Comparison of ENCODE assay signal across 8 mouse cellular contexts in the genomic region with DNA sequence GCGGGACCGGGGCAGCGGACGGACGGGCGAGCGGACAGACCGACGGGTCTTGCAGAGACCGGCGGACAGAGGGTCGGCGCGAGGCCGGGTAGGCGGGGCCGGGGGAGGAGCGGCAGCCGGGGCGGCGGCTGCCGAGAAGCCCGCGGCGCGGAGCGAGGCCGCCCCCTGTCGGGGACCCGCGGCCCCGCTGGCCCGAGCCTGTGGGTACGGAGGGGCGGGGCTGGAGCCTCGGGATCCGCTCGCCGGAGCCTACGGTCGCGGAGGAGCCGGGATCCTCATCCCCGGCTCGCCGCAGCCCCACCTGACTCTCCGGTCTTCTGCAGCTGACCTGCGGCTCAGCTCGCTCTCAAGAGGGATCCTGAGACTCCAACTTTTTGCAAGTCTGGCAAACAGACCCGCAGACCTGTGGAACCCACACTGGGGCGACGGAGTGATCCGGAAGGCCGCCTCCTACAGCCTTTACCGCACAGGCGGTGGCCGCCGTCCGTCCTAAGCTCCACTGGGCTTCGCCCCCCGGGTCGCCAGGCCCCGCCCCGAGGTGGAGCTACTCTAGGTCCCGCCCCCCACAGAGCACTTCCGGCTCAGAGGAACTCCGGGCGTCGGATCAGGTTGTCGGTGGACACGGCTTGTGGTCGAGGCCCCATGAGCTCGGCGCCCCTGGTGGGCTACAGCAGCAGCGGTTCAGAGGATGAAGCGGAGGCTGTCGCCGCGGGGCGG. TPM values are rescaled to one million over a fixed set of nuclear protein-coding genes. Genes with fewer than 3 reads are reported as not detected.
DNase-seq lines count a peak whose midpoint lies in the region; ATAC-seq and TF ChIP-seq lines count a peak whose summit lies in the region.

A gene (minus strand): TSS at position 231 of the 717 bp plus-strand sequence.
A gene (plus strand): TSS at position 565 of the 717 bp plus-strand sequence.

- DNase-seq in MEL (ENCODE audit: low read depth, low spot score): peak; percentile 94
- DNase-seq in cerebellum, adult 2 months: peak; percentile 90 to 93
- peak; percentile 94 for DNase-seq in forelimb bud, embryonic 11.5 days (ENCODE audit: low read depth, low spot score)
- DNase-seq in hindbrain, embryonic 10.5 days (ENCODE audit: low spot score): peak; percentile 97
- DNase-seq in layer of hippocampus, adult 9-11 months: peak; percentile 93
- peak; percentile 96 for DNase-seq in lung, postnatal 0 days (ENCODE audit: low spot score)
- DNase-seq in ovary, postnatal 14 days (ENCODE audit: low spot score): peak; percentile 97
- peak; percentile 96 for DNase-seq in thymus, postnatal 14 days

- no peaks in the 10 kb centered on the region for H3K27me3 ChIP-seq in MEL (ENCODE audit: control insufficient read depth in 1 of 2, insufficient read depth in 2 of 2, low read length in 2 of 2)
- no peaks in the 10 kb centered on the region for H3K27me3 ChIP-seq in cerebellum, adult 2 months (ENCODE audit: control insufficient read depth, insufficient read depth, low read length)
- no peaks in the 10 kb centered on the region for H3K27me3 ChIP-seq in hindbrain, embryonic 10.5 days (ENCODE audit: insufficient read depth, poor library complexity, severe bottlenecking)
- no peaks in the 10 kb centered on the region for H3K27me3 ChIP-seq in lung, postnatal 0 days (replicated peaks; ENCODE audit: insufficient read depth, low read length)

- peak within 1 kb of the TSS; percentile 85 for H3K4me2 ChIP-seq in lung, postnatal 0 days (replicated peaks; ENCODE audit: low read depth, low read length)

- H3K27ac ChIP-seq in MEL (ENCODE audit: control insufficient read depth, low read depth, low read length): peak within 1 kb of the TSS; percentile 76
- peak within 1 kb of the TSS; percentile 92 for H3K27ac ChIP-seq in cerebellum, adult 2 months (ENCODE audit: insufficient read depth, low read length)
- H3K27ac ChIP-seq in hindbrain, embryonic 10.5 days: peak within 1 kb of the TSS; percentile 94
- peak within 1 kb of the TSS; percentile 96 for H3K27ac ChIP-seq in lung, postnatal 0 days (ENCODE audit: low read length)

- TF ChIP-seq POLR2A in MEL (IDR thresholded peaks at IDR 0.05; ENCODE audit: control insufficient read depth in 1 of 2, insufficient read depth in 1 of 2, low read depth in 1 of 2, low read length in 2 of 2, poor library complexity in 1 of 2): peak; percentile 43 to 85
- TF ChIP-seq POLR2A in cerebellum, adult 2 months (IDR thresholded peaks at IDR 0.05; ENCODE audit: borderline replicate concordance, insufficient read depth, low read length): peak; percentile 58; the same call in 1 of the 2 replicates

- no peaks in the 10 kb centered on the region for H3K9me3 ChIP-seq in MEL (replicated peaks; ENCODE audit: insufficient read depth, low read length)
- H3K9me3 ChIP-seq in hindbrain, embryonic 10.5 days: no peaks in the 10 kb centered on the region
- no peaks in the 10 kb centered on the region for H3K9me3 ChIP-seq in lung, postnatal 0 days (ENCODE audit: low read length)

- peak within 1 kb of the TSS; percentile 83 for H3K9ac ChIP-seq in MEL (ENCODE audit: control insufficient read depth, low read depth, low read length, poor library complexity, severe bottlenecking)
- H3K9ac ChIP-seq in lung, postnatal 0 days (replicated peaks; ENCODE audit: low read depth): peak within 1 kb of the TSS; percentile 86

- H3K36me3 ChIP-seq in MEL (ENCODE audit: control insufficient read depth in 1 of 2, insufficient read depth in 2 of 2, low read length in 2 of 2): peaks cover 0 to 9% of the 10 kb centered on the region in 2 experiments; a peak in 3 of 4 replicates
- H3K36me3 ChIP-seq in hindbrain, embryonic 10.5 days: peaks cover 51% of the 10 kb centered on the region
- H3K36me3 ChIP-seq in lung, postnatal 0 days (ENCODE audit: insufficient read depth, low read length): peaks cover 16% of the 10 kb centered on the region

- H3K79me2 ChIP-seq in MEL (ENCODE audit: control insufficient read depth, insufficient read depth, low read length, poor library complexity): peaks cover 7% of the 10 kb centered on the region; the same call in 1 of the 2 replicates

- peak; percentile 95 for ATAC-seq in lung, postnatal 0 days

- H3K4me1 ChIP-seq in MEL (ENCODE audit: control insufficient read depth in 1 of 2, insufficient read depth in 2 of 2, low read length in 2 of 2): peaks cover 4 to 15% of the 10 kb centered on the region in 2 experiments; a peak in 2 of 4 replicates
- no peaks in the 10 kb centered on the region; the same call in none of the 2 replicates for H3K4me1 ChIP-seq in cerebellum, adult 2 months (ENCODE audit: control insufficient read depth, insufficient read depth, low read length)
- peaks cover 44% of the 10 kb centered on the region for H3K4me1 ChIP-seq in hindbrain, embryonic 10.5 days (replicated peaks)
- peaks cover 15% of the 10 kb centered on the region; the same call in 1 of the 2 replicates for H3K4me1 ChIP-seq in lung, postnatal 0 days (ENCODE audit: insufficient read depth, low read depth, low read length)

- no peak for TF ChIP-seq EP300 in MEL (IDR thresholded peaks at IDR 0.05; ENCODE audit: low read depth in 1 of 2, low read length in 2 of 2)
- TF ChIP-seq EP300 in lung, postnatal 0 days (IDR thresholded peaks at IDR 0.05): no peak

- H3K4me3 ChIP-seq in MEL (ENCODE audit: control insufficient read depth in 1 of 2, insufficient read depth in 1 of 2, low read depth in 2 of 2, low read length in 2 of 2): peak within 1 kb of the TSS; percentile 71 to 89
- peak within 1 kb of the TSS; percentile 88 for H3K4me3 ChIP-seq in cerebellum, adult 2 months (replicated peaks; ENCODE audit: insufficient read depth, low read depth, low read length)
- peak within 1 kb of the TSS; percentile 76 for H3K4me3 ChIP-seq in hindbrain, embryonic 10.5 days
- peak within 1 kb of the TSS; percentile 84 for H3K4me3 ChIP-seq in lung, postnatal 0 days (ENCODE audit: low read depth, low read length)

- peak; percentile 48 to 80 (median 69); a peak in 5 of 6 replicates for TF ChIP-seq CTCF in MEL (IDR thresholded peaks at IDR 0.05 in 2 of 3, conservative IDR thresholded peaks at IDR 0.05 in 1 of 3; ENCODE audit: control insufficient read depth in 1 of 3, insufficient read depth in 1 of 3, low read depth in 2 of 3, low read length in 3 of 3, poor library complexity in 1 of 3, severe bottlenecking in 1 of 3)
- TF ChIP-seq CTCF in cerebellum, adult 2 months (IDR thresholded peaks at IDR 0.05; ENCODE audit: borderline replicate concordance, insufficient read depth, low read depth, low read length): peak; percentile 42
- peak; percentile 73 for TF ChIP-seq CTCF in lung, postnatal 0 days (IDR thresholded peaks at IDR 0.05)

- WGBS in cerebellum, adult 2 months: under 1% methylated on average over 75 of the region's 80 CpGs
- under 1% methylated on average over 79 of the region's 80 CpGs for WGBS in hindbrain, embryonic 10.5 days
- under 1% methylated on average over 66 of the region's 80 CpGs for WGBS in lung, postnatal 0 days

- TF ChIP-seq RAD21 in MEL (IDR thresholded peaks at IDR 0.05; ENCODE audit: low read depth, low read length): peak; percentile 49

TF ChIP-seq in MEL, 35 proteins besides CTCF, POLR2A, EP300 and RAD21:
- TF ChIP-seq CHD2 (IDR thresholded peaks at IDR 0.05; ENCODE audit: low read length): no peak
- peak; percentile 77 for TF ChIP-seq HCFC1 (IDR thresholded peaks at IDR 0.05; ENCODE audit: low read depth, low read length)
- TF ChIP-seq NELFE (IDR thresholded peaks at IDR 0.05; ENCODE audit: low read depth, low read length): peak; percentile 75
- TF ChIP-seq MAFK (IDR thresholded peaks at IDR 0.05; ENCODE audit: borderline replicate concordance, low read depth, low read length): no peak
- TF ChIP-seq GATA1 (IDR thresholded peaks at IDR 0.05; ENCODE audit: low read depth, low read length): no peak
- TF ChIP-seq MYB (IDR thresholded peaks at IDR 0.05; ENCODE audit: low read depth, low read length): no peak
- peak; percentile 63 for TF ChIP-seq TCF12 (IDR thresholded peaks at IDR 0.05; ENCODE audit: low read depth, low read length)
- no peak for TF ChIP-seq USF1 (IDR thresholded peaks at IDR 0.05; ENCODE audit: low read depth, low read length)
- TF ChIP-seq SMC3 (IDR thresholded peaks at IDR 0.05; ENCODE audit: low read depth, low read length): peak; percentile 14; the same call in 1 of the 2 replicates
- TF ChIP-seq MXI1 (IDR thresholded peaks at IDR 0.05; ENCODE audit: low read depth, low read length): peak; percentile 45; the same call in 1 of the 2 replicates
- TF ChIP-seq JUND (IDR thresholded peaks at IDR 0.05; ENCODE audit: low read depth, low read length): no peak
- TF ChIP-seq POLR2AphosphoS2 (IDR thresholded peaks at IDR 0.05; ENCODE audit: low read length): 0 out of 2 replicates have a peak, but pooled peaks have one; percentile 45
- TF ChIP-seq ELF1 (IDR thresholded peaks at IDR 0.05; ENCODE audit: low read depth, low read length): peak; percentile 86
- TF ChIP-seq ETS1 (IDR thresholded peaks at IDR 0.05; ENCODE audit: low read depth, low read length): no peak
- TF ChIP-seq MAZ (IDR thresholded peaks at IDR 0.05; ENCODE audit: low read depth, low read length): peak; percentile 74
- TF ChIP-seq BHLHE40 (IDR thresholded peaks at IDR 0.05; ENCODE audit: borderline replicate concordance, low read depth, low read length): no peak
- peak; percentile 10; the same call in 1 of the 2 replicates for TF ChIP-seq MAX (IDR thresholded peaks at IDR 0.05; ENCODE audit: low read length)
- TF ChIP-seq TAL1 (IDR thresholded peaks at IDR 0.05; ENCODE audit: low read length): no peak
- TF ChIP-seq ZKSCAN1 (IDR thresholded peaks at IDR 0.05; ENCODE audit: low read depth, low read length): no peak
- no peak for TF ChIP-seq UBTF (IDR thresholded peaks at IDR 0.05; ENCODE audit: borderline replicate concordance, insufficient read depth, low read depth, low read length)

RNA-seq across cellular contexts. Expression of the first gene that starts in this region (rescaled TPM):
- 1.8 and 2.0 TPM in 2 replicates for total RNA-seq in MEL (2012; rRNA removed)
- polyA plus RNA-seq in MEL (2012; ENCODE audit: insufficient read depth in 1 of 2, insufficient read length in 2 of 2, low read depth in 1 of 2, low replicate concordance in 2 of 2, missing spikeins in 1 of 2): 1 to 10 TPM in 1 of 2 experiments, not detected in 1; 4.8 TPM
- polyA plus RNA-seq in cerebellum, adult 2 months (2012; rRNA removed): 11.0 and 11.6 TPM in 2 replicates
- 12.4 and 16.6 TPM in 2 replicates for polyA plus RNA-seq in hindbrain, embryonic 10.5 days (2016; fragmentation: Nextera tagmentation; extraction: Ambion mirVana)
- polyA plus RNA-seq in lung, postnatal 0 days (2015; fragmentation: Nextera tagmentation; extraction: Ambion mirVana): 5.9 and 6.0 TPM in 2 replicates

RNA-seq across cellular contexts. Expression of the second gene that starts in this region (rescaled TPM):
- 29.1 and 36.2 TPM in 2 replicates for total RNA-seq in MEL (2012; rRNA removed)
- polyA plus RNA-seq in MEL (2012; ENCODE audit: insufficient read depth in 1 of 2, insufficient read length in 2 of 2, low read depth in 1 of 2, low replicate concordance in 2 of 2, missing spikeins in 1 of 2): 10 to 100 TPM in 1 of 2 experiments, not detected in 1; 52.5 TPM
- 12.4 and 14.2 TPM in 2 replicates for polyA plus RNA-seq in cerebellum, adult 2 months (2012; rRNA removed)
- polyA plus RNA-seq in hindbrain, embryonic 10.5 days (2016; fragmentation: Nextera tagmentation; extraction: Ambion mirVana): 48.5 and 48.8 TPM in 2 replicates
- 33.8 and 39.2 TPM in 2 replicates for polyA plus RNA-seq in lung, postnatal 0 days (2015; fragmentation: Nextera tagmentation; extraction: Ambion mirVana)

Comparison
In these comparisons a context has a peak if more than half of its experiments do, and no peak if none do; other contexts are left out.
1. Peak in every context shown above with its lines: DNase-seq, ATAC-seq, H3K4me3 ChIP-seq and H3K27ac ChIP-seq.